Mouse (Mus musculus) erythroblast, adult 5-6 weeks (primary cell): Measurements from ENCODE around the gene Cnksr3. TPM values are rescaled to one million over a fixed set of nuclear protein-coding genes. Genes with fewer than 3 reads are reported as not detected.

Experiments
- ATAC-seq: replicated peaks from 2 replicates; pipeline ENCODE4 v1.8.0; 2016; ENCODE audit warnings: moderate number of reproducible peaks, mild to moderate bottlenecking, moderate TSS enrichment, inconsistent platforms; ENCODE audit not compliant: poor library complexity, low FRiP score, severe bottlenecking
- total RNA-seq, 2 experiments: library from RNA; stranded (forward) in 1 of 2; stranded (reverse) in 1 of 2; fragments of 150-400 nt in 1 of 2; fragments of 200-764, 138-1000 nt in 1 of 2; gene quantifications; 2 replicates each; pipeline versions ENCODE4 v1.2.3 to v1.2.4; 2015 to 2017; ENCODE audit warnings: low replicate concordance in 2 of 2

Gene Cnksr3
- total RNA-seq (2015; ENCODE audit: low replicate concordance) (1.3 and 2.1 TPM in 2 replicates), total RNA-seq (2017; ENCODE audit: low replicate concordance) (0.09 and 2.5 TPM in 2 replicates)

GRCm38 (mm10) chr10:7211696-7212482 is at the start of gene Cnksr3:
TSS of gene Cnksr3 (minus strand) at chr10:7212237.
- ATAC-seq: peak; percentile 91

- ATAC-seq: no peak
Measured at GRCm38 (mm10) chr10:7260166-7261108, 48.4 kb upstream of the Cnksr3 start.

GRCm38 (mm10) chr10:7258607-7259006 is 46.6 kb upstream of the Cnksr3 start:
- no peak for ATAC-seq

- no peak for ATAC-seq
Measured at GRCm38 (mm10) chr10:7250455-7250854, 38.4 kb upstream of the Cnksr3 start.

- ATAC-seq: no peak
Measured at GRCm38 (mm10) chr10:7234601-7235000, 22.6 kb upstream of the Cnksr3 start.

GRCm38 (mm10) chr10:7217551-7218127 is 5.6 kb upstream of the Cnksr3 start:
- no peak for ATAC-seq

GRCm38 (mm10) chr10:7214718-7215117 is 2.7 kb upstream of the Cnksr3 start:
- no peak for ATAC-seq

GRCm38 (mm10) chr10:7213066-7213630 is 1.1 kb upstream of the Cnksr3 start:
- ATAC-seq: no peak

GRCm38 (mm10) chr10:7212537-7212936 is 500 bp upstream of the Cnksr3 start:
- no peak for ATAC-seq

GRCm38 (mm10) chr10:7210991-7211695 is 894 bp downstream of the Cnksr3 start:
- ATAC-seq: peak; percentile 53; the same call in 1 of the 2 replicates

- no peak for ATAC-seq
Measured at GRCm38 (mm10) chr10:7209691-7210455, 2.2 kb downstream of the Cnksr3 start.

- ATAC-seq: no peak
Measured at GRCm38 (mm10) chr10:7208859-7209441, 3.1 kb downstream of the Cnksr3 start.

- ATAC-seq: no peak
Measured at GRCm38 (mm10) chr10:7207301-7207700, 4.7 kb downstream of the Cnksr3 start.

GRCm38 (mm10) chr10:7206571-7206970 is 5.5 kb downstream of the Cnksr3 start:
- ATAC-seq: no peak

- ATAC-seq: no peak
Measured at GRCm38 (mm10) chr10:7205576-7205975, 6.5 kb downstream of the Cnksr3 start.

GRCm38 (mm10) chr10:7204953-7205352 is 7.1 kb downstream of the Cnksr3 start:
- ATAC-seq: no peak

- no peak for ATAC-seq
Measured at GRCm38 (mm10) chr10:7202576-7202975, 9.5 kb downstream of the Cnksr3 start.

- ATAC-seq: no peak
Measured at GRCm38 (mm10) chr10:7200665-7201064, 11.4 kb downstream of the Cnksr3 start.
